8 mouse cellular contexts compared by ENCODE assay signal in the genomic region with DNA sequence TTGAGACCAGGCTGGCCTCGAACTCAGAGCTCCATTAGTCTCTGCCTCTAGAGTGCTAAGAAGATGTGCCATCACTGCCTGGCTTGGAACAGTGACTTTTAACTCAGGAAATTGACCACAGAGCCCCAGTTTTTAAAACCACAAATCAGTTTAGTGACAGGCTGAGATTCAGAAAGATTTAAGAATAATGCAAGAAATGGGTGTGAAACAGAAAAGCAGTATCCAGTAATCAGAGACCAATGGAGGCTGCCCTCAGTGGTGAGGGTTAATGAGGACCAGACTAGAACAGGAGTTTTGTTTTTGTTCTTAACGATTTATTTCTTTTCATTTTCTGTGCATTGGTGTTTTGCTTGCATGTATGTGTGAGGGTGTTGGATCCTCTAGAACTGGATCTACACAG. TPM values are rescaled to one million over a fixed set of nuclear protein-coding genes. Genes with fewer than 3 reads are reported as not detected.
DNase-seq lines count a peak whose midpoint lies in the region; ATAC-seq and TF ChIP-seq lines count a peak whose summit lies in the region.

No protein-coding gene starts in this region.

- H3K4me1 ChIP-seq in heart, adult 2 months (ENCODE audit: control insufficient read depth, insufficient read depth, low read length) = peaks cover 9% of the 10 kb centered on the region
- peaks cover 10% of the 10 kb centered on the region for H3K4me1 ChIP-seq in testis, adult 2 months (ENCODE audit: control insufficient read depth, insufficient read depth, low read length)
- H3K4me1 ChIP-seq in liver, embryonic 11.5 days (replicated peaks; ENCODE audit: control insufficient read depth, insufficient read depth, low read length) = peaks cover 30% of the 10 kb centered on the region

- no peaks in the 10 kb centered on the region for H3K27me3 ChIP-seq in heart, adult 2 months (ENCODE audit: control insufficient read depth, insufficient read depth, low read length)
- H3K27me3 ChIP-seq in testis, adult 2 months (ENCODE audit: control insufficient read depth, insufficient read depth, low read length) = no peaks in the 10 kb centered on the region
- no peaks in the 10 kb centered on the region for H3K27me3 ChIP-seq in liver, embryonic 11.5 days (replicated peaks; ENCODE audit: control insufficient read depth, insufficient read depth, low read length)

- H3K79me2 ChIP-seq in heart, adult 2 months (replicated peaks; ENCODE audit: control insufficient read depth, insufficient read depth, low read length) = no peaks in the 10 kb centered on the region

- peak overlapping the region; percentile 93 for H3K27ac ChIP-seq in heart, adult 2 months
- H3K27ac ChIP-seq in testis, adult 2 months (ENCODE audit: control insufficient read depth, insufficient read depth, low read depth, low read length) = peak overlapping the region; percentile 99
- peak overlapping the region; percentile 89 for H3K27ac ChIP-seq in liver, embryonic 11.5 days (ENCODE audit: low read depth, low read length)

- TF ChIP-seq CTCF in heart, adult 2 months (IDR thresholded peaks at IDR 0.05) = no peak
- no peak for TF ChIP-seq CTCF in testis, adult 2 months (IDR thresholded peaks at IDR 0.05; ENCODE audit: control insufficient read depth, insufficient read depth, insufficient replicate concordance, low read depth, low read length)

- 77% methylated on average over 2 of the region's 2 CpGs for WGBS in heart, adult 2 months
- 64% methylated on average over 2 of the region's 2 CpGs for WGBS in liver, embryonic 11.5 days

- H3K36me3 ChIP-seq in heart, adult 2 months (ENCODE audit: control insufficient read depth, insufficient read depth, low read length) = peaks cover 31% of the 10 kb centered on the region
- no peaks in the 10 kb centered on the region for H3K36me3 ChIP-seq in testis, adult 2 months (ENCODE audit: control insufficient read depth, insufficient read depth, low read length)
- H3K36me3 ChIP-seq in liver, embryonic 11.5 days (ENCODE audit: control insufficient read depth, insufficient read depth, low read length) = peaks cover 9% of the 10 kb centered on the region; the same call in 1 of the 2 replicates

- H3K4me3 ChIP-seq in heart, adult 2 months = peak overlapping the region; percentile 92; the same call in 1 of the 2 replicates
- peak overlapping the region; percentile 100 for H3K4me3 ChIP-seq in testis, adult 2 months (ENCODE audit: control insufficient read depth, low read depth, low read length)
- peak overlapping the region; percentile 72 for H3K4me3 ChIP-seq in liver, embryonic 11.5 days (ENCODE audit: low read depth, low read length)

- H3K4me2 ChIP-seq in liver, embryonic 11.5 days = peak overlapping the region; percentile 87

- no peak for DNase-seq in heart, adult 2 months
- no peak for DNase-seq in heart, postnatal 10 days
- no peak for DNase-seq in testis, postnatal 14 days (ENCODE audit: low spot score)
- no peak for DNase-seq in liver, embryonic 11.5 days (ENCODE audit: low spot score)
- DNase-seq in adrenal gland, adult 18-20 months (ENCODE audit: low spot score in 2 of 2) = no peak
- no peak for DNase-seq in frontal cortex, postnatal 25 days (ENCODE audit: low spot score in 2 of 2)
- no peak for DNase-seq in left cerebral cortex, postnatal 10 days (ENCODE audit: extremely low spot score in 1 of 2, low spot score in 2 of 2)

- no peak for TF ChIP-seq POLR2A in heart, adult 2 months (IDR thresholded peaks at IDR 0.05; ENCODE audit: insufficient read depth, low read depth, low read length)
- TF ChIP-seq POLR2A in testis, adult 2 months (IDR thresholded peaks at IDR 0.05; ENCODE audit: control insufficient read depth, low read depth, low read length) = no peak

- no peak for TF ChIP-seq EP300 in heart, adult 2 months (IDR thresholded peaks at IDR 0.05; ENCODE audit: insufficient read depth, low read depth, low read length)

- intact Hi-C loops in heart, adult 2 months (cut with DNase I) = loop anchor here (1.0 to 2.0 kb wide), 2 partner anchors 34 to 57 kb away; a partner anchor contains a TSS
- intact Hi-C loops in heart, postnatal 10 days (cut with DNase I) = loop anchor here (1.0 kb wide), 1 partner anchor 33 kb away; a partner anchor contains a TSS
- intact Hi-C loops in left cerebral cortex, postnatal 10 days (cut with DNase I) = loop anchor here (5.0 kb wide), 1 partner anchor 32 kb away; a partner anchor contains a TSS

- no peaks in the 10 kb centered on the region for H3K9me3 ChIP-seq in liver, embryonic 11.5 days (ENCODE audit: control insufficient read depth, low read length)

- peak overlapping the region; percentile 63; the same call in 1 of the 2 replicates for H3K9ac ChIP-seq in heart, adult 2 months (ENCODE audit: low read depth, low read length)
- H3K9ac ChIP-seq in liver, embryonic 11.5 days (ENCODE audit: low read depth, low read length) = peak overlapping the region; percentile 78

- no peak for ATAC-seq in liver, embryonic 11.5 days (replicated peaks; ENCODE audit: low FRiP score)

RNA-seq across cellular contexts. Expression of a gene that starts 0.7 kb away (rescaled TPM):
- total RNA-seq in heart, adult 2 months (2021) = 100 to 1,000 TPM; 447 to 516 TPM
- polyA plus RNA-seq in heart, adult 2 months (2012; rRNA removed) = 168 and 392 TPM in 2 replicates
- 100 to 1,000 TPM; 420 to 430 TPM for total RNA-seq in heart, postnatal 10 days (2021)
- polyA plus RNA-seq in testis, adult 2 months (2012; rRNA removed) = 62.2 and 77.9 TPM in 2 replicates
- 1,160 and 1,259 TPM in 2 replicates for polyA plus RNA-seq in liver, embryonic 11.5 days (2014; fragmentation: Nextera tagmentation; extraction: Ambion mirVana)
- 100 to 1,000 TPM; 648 to 719 TPM for total RNA-seq in adrenal gland, adult 18-20 months (2021)
- total RNA-seq in left cerebral cortex, postnatal 10 days (2021) = 100 to 1,000 TPM; 173 to 197 TPM

RNA-seq across cellular contexts. Expression of a gene that starts 23.5 kb away (rescaled TPM):
- total RNA-seq in heart, adult 2 months (2021) = 10 to 100 TPM; 55.6 to 66.3 TPM
- polyA plus RNA-seq in heart, adult 2 months (2012; rRNA removed) = 66.8 and 95.1 TPM in 2 replicates
- 10 to 100 TPM; 32.8 to 40.0 TPM for total RNA-seq in heart, postnatal 10 days (2021)
- polyA plus RNA-seq in testis, adult 2 months (2012; rRNA removed) = 24.9 and 26.8 TPM in 2 replicates
- polyA plus RNA-seq in liver, embryonic 11.5 days (2014; fragmentation: Nextera tagmentation; extraction: Ambion mirVana) = 24.2 and 27.4 TPM in 2 replicates
- 10 to 100 TPM; 32.3 to 40.3 TPM for total RNA-seq in adrenal gland, adult 18-20 months (2021)
- 10 to 100 TPM; 15.4 to 16.8 TPM for total RNA-seq in left cerebral cortex, postnatal 10 days (2021)

RNA-seq across cellular contexts. Expression of a gene that starts 23.6 kb away (rescaled TPM):
- total RNA-seq in heart, adult 2 months (2021) = 1 to 10 TPM; 4.3 to 5.5 TPM
- 17.2 and 30.9 TPM in 2 replicates for polyA plus RNA-seq in heart, adult 2 months (2012; rRNA removed)
- total RNA-seq in heart, postnatal 10 days (2021) = 1 to 10 TPM; 8.3 to 9.1 TPM
- polyA plus RNA-seq in testis, adult 2 months (2012; rRNA removed) = 185 and 214 TPM in 2 replicates
- 24.4 and 25.1 TPM in 2 replicates for polyA plus RNA-seq in liver, embryonic 11.5 days (2014; fragmentation: Nextera tagmentation; extraction: Ambion mirVana)
- 10 to 100 TPM; 15.4 to 15.5 TPM for total RNA-seq in adrenal gland, adult 18-20 months (2021)
- total RNA-seq in left cerebral cortex, postnatal 10 days (2021) = 1 to 10 TPM; 3.2 to 3.3 TPM

RNA-seq across cellular contexts. Expression of a gene that starts 33.2 kb away (rescaled TPM):
- 100 to 1,000 TPM; 281 to 289 TPM for total RNA-seq in heart, adult 2 months (2021)
- 247 and 371 TPM in 2 replicates for polyA plus RNA-seq in heart, adult 2 months (2012; rRNA removed)
- total RNA-seq in heart, postnatal 10 days (2021) = 100 to 1,000 TPM; 419 to 457 TPM
- polyA plus RNA-seq in testis, adult 2 months (2012; rRNA removed) = 103 and 109 TPM in 2 replicates
- 449 and 453 TPM in 2 replicates for polyA plus RNA-seq in liver, embryonic 11.5 days (2014; fragmentation: Nextera tagmentation; extraction: Ambion mirVana)
- total RNA-seq in adrenal gland, adult 18-20 months (2021) = 100 to 1,000 TPM; 822 to 909 TPM
- 100 to 1,000 TPM; 594 to 625 TPM for total RNA-seq in left cerebral cortex, postnatal 10 days (2021)

RNA-seq across cellular contexts. Expression of a gene that starts 36.1 kb away (rescaled TPM):
- 1 to 10 TPM; 1.6 to 2.3 TPM for total RNA-seq in heart, adult 2 months (2021)
- polyA plus RNA-seq in heart, adult 2 months (2012; rRNA removed) = 1.5 and 3.0 TPM in 2 replicates
- total RNA-seq in heart, postnatal 10 days (2021) = 1 to 10 TPM; 1.7 to 2.1 TPM
- 33.0 and 35.0 TPM in 2 replicates for polyA plus RNA-seq in testis, adult 2 months (2012; rRNA removed)
- polyA plus RNA-seq in liver, embryonic 11.5 days (2014; fragmentation: Nextera tagmentation; extraction: Ambion mirVana) = 3.1 and 4.3 TPM in 2 replicates
- total RNA-seq in adrenal gland, adult 18-20 months (2021) = 1 to 10 TPM; 2.6 to 2.7 TPM
- total RNA-seq in left cerebral cortex, postnatal 10 days (2021) = 1 to 10 TPM; 1.9 to 2.6 TPM
